8 mouse cellular contexts compared by ENCODE assay signal in genomic region chrX:52743781-52744180, GRCm38 (mm10). TPM values are rescaled to one million over a fixed set of nuclear protein-coding genes. Genes with fewer than 3 reads are reported as not detected.
DNase-seq lines count a peak whose midpoint lies in the region; ATAC-seq and TF ChIP-seq lines count a peak whose summit lies in the region.

No protein-coding gene starts in this region.

- no peak for TF ChIP-seq POLR2A in embryonic fibroblast, embryonic 13.5 days (IDR thresholded peaks at IDR 0.05; ENCODE audit: low read depth, low read length)

- peak overlapping the region; percentile 55 for H3K9ac ChIP-seq in lung, embryonic 16.5 days (ENCODE audit: low read length)
- no peak overlapping the region for H3K9ac ChIP-seq in liver, embryonic 12.5 days

- no peaks in the 10 kb centered on the region for H3K36me3 ChIP-seq in lung, embryonic 16.5 days (ENCODE audit: control insufficient read depth, insufficient read depth, low read length)
- no peaks in the 10 kb centered on the region for H3K36me3 ChIP-seq in liver, embryonic 12.5 days

- H3K27ac ChIP-seq in lung, embryonic 16.5 days (ENCODE audit: low read length), result no peak overlapping the region
- H3K27ac ChIP-seq in embryonic fibroblast, embryonic 13.5 days (ENCODE audit: insufficient read depth, low read length), result no peak overlapping the region
- H3K27ac ChIP-seq in liver, embryonic 12.5 days, result no peak overlapping the region

- H3K9me3 ChIP-seq in lung, embryonic 16.5 days (ENCODE audit: control insufficient read depth, low read length), result no peaks in the 10 kb centered on the region
- H3K9me3 ChIP-seq in liver, embryonic 12.5 days (replicated peaks), result no peaks in the 10 kb centered on the region

- no peak for TF ChIP-seq CTCF in embryonic fibroblast, embryonic 13.5 days (IDR thresholded peaks at IDR 0.05; ENCODE audit: borderline replicate concordance, insufficient read depth, low read length)

- peak overlapping the region; percentile 81 for H3K4me2 ChIP-seq in lung, embryonic 16.5 days (ENCODE audit: low read depth, low read length)
- H3K4me2 ChIP-seq in liver, embryonic 12.5 days, result peak overlapping the region; percentile 65

- WGBS in lung, embryonic 16.5 days, result 11% methylated on average over 15 of the region's 15 CpGs
- 7% methylated on average over 15 of the region's 15 CpGs for WGBS in liver, embryonic 12.5 days (ENCODE audit: insufficient replicate concordance)

- DNase-seq in lung, postnatal 4 days, result no peak
- peak; percentile 51 for DNase-seq in thymus, postnatal 0 days (ENCODE audit: low spot score)
- no peak for DNase-seq in ovary, postnatal 14 days (ENCODE audit: low spot score)
- DNase-seq in cerebellum, adult 11 months, result no peak

- peak overlapping the region; percentile 54 for H3K4me3 ChIP-seq in lung, embryonic 16.5 days (ENCODE audit: low read length)
- peak overlapping the region; percentile 39; the same call in 1 of the 2 replicates for H3K4me3 ChIP-seq in embryonic fibroblast, embryonic 13.5 days (ENCODE audit: insufficient read depth, low read length)
- peak overlapping the region; percentile 41 for H3K4me3 ChIP-seq in liver, embryonic 12.5 days

- ATAC-seq in lung, embryonic 16.5 days (ENCODE audit: low read depth), result peak; percentile 26
- ATAC-seq in liver, embryonic 12.5 days, result no peak
- no peak for ATAC-seq in erythroid progenitor cell, adult 5-6 weeks (replicated peaks; ENCODE audit: low FRiP score, poor library complexity, severe bottlenecking)

- no peaks in the 10 kb centered on the region for H3K4me1 ChIP-seq in lung, embryonic 16.5 days (replicated peaks; ENCODE audit: control insufficient read depth, insufficient read depth, low read length)
- no peaks in the 10 kb centered on the region for H3K4me1 ChIP-seq in embryonic fibroblast, embryonic 13.5 days (ENCODE audit: control insufficient read depth, insufficient read depth, low read length)
- no peaks in the 10 kb centered on the region for H3K4me1 ChIP-seq in liver, embryonic 12.5 days

- peaks cover 10% of the 10 kb centered on the region; the same call in 1 of the 2 replicates for H3K27me3 ChIP-seq in lung, embryonic 16.5 days (ENCODE audit: control insufficient read depth, insufficient read depth, low read depth, low read length)
- peaks cover 44% of the 10 kb centered on the region for H3K27me3 ChIP-seq in liver, embryonic 12.5 days (replicated peaks)

RNA-seq across cellular contexts. Expression of gene Ccdc160, which starts 47.2 kb away (rescaled TPM):
- polyA plus RNA-seq in lung, embryonic 16.5 days (2015; fragmentation: Nextera tagmentation; extraction: Ambion mirVana), result 2.5 and 2.7 TPM in 2 replicates
- polyA plus RNA-seq in embryonic fibroblast, embryonic 13.5 days (2011; ENCODE audit: insufficient read length, low read depth, missing spikeins), result not detected in 2 replicates
- 0.11 and 0.18 TPM in 2 replicates for polyA plus RNA-seq in liver, embryonic 12.5 days (2016; fragmentation: Nextera tagmentation; extraction: Ambion mirVana)
- 0.10 and 0.29 TPM in 2 replicates for polyA plus RNA-seq in thymus, postnatal 0 days (2015; fragmentation: Nextera tagmentation; extraction: Ambion mirVana)
- not detected in 2 replicates for total RNA-seq in erythroid progenitor cell, adult 5-6 weeks (2015; ENCODE audit: low replicate concordance)
- total RNA-seq in erythroid progenitor cell, adult 5-6 weeks (2017; ENCODE audit: low replicate concordance), result not detected in 2 replicates
